Mouse (Mus musculus): ENCODE measurements around the gene Gpc3. TPM values are rescaled to one million over a fixed set of nuclear protein-coding genes. Genes with fewer than 3 reads are reported as not detected.

The Gpc3 gene
- 355 and 372 TPM in 2 replicates for polyA plus RNA-seq (2015; fragmentation: Nextera tagmentation; extraction: Ambion mirVana)

DNA sequence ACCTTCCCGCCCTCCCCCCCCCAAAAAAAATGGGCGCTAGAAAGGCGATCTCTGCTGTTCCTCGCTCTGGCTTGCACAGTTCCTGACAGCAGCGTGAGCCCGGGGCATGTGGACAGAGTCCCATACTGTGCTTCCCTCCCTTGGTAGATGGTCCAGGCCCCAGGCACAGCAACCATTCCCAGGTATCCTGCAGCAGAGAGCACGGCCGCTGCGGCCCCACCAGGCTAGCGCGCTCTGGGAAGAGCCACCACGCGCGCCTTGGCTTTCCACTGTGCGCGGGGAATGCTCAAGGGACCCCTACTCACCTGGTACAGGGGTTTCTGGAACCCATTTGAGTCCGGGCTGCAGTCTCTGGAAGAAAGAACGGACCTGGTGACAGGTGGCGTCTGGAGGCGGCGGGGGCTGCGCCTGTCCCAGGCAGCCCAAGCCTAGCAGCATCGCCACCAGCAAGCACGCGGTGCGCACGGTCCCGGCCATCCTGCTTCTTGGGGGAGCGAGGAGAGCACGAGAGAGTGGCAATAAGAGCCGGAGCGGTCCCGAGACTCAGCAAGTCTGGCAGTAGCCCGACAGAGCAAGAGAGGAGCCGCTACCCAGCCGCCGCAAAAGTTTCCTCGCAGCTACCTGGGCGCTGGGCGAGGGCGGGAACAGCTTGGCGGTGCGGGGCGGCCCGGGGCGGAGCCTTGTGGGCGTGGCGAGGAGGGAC is at the start of gene Gpc3:
Gpc3 (minus strand) TSS at position 623 of the 703 bp plus-strand sequence.
- H3K4me3 ChIP-seq (ENCODE audit: low read length): peak within 1 kb of the TSS; percentile 62
- no peaks in the 10 kb centered on the region for H3K27me3 ChIP-seq (ENCODE audit: control insufficient read depth, insufficient read depth, low read length)
- peak within 1 kb of the TSS; percentile 70 for H3K9ac ChIP-seq (ENCODE audit: low read length)
- peak within 1 kb of the TSS; percentile 74 for H3K4me2 ChIP-seq (ENCODE audit: low read depth, low read length)
- 19% methylated on average over 44 of the region's 48 CpGs for WGBS
- no peaks in the 10 kb centered on the region for H3K9me3 ChIP-seq (replicated peaks; ENCODE audit: control insufficient read depth, low read length)
- ATAC-seq (replicated peaks; ENCODE audit: extremely low read depth, insufficient read depth, low FRiP score): peak; percentile 86
- no peaks in the 10 kb centered on the region for H3K36me3 ChIP-seq (ENCODE audit: control insufficient read depth, insufficient read depth)
- H3K4me1 ChIP-seq (ENCODE audit: control insufficient read depth, insufficient read depth, low read length): peaks cover 4% of the 10 kb centered on the region
- peak within 1 kb of the TSS; percentile 76 for H3K27ac ChIP-seq (ENCODE audit: low read length)

- no peaks in the 10 kb centered on the region for H3K36me3 ChIP-seq (ENCODE audit: control insufficient read depth, insufficient read depth)
- ATAC-seq (replicated peaks; ENCODE audit: extremely low read depth, insufficient read depth, low FRiP score): no peak; the same call in 1 of the 2 replicates
- WGBS: 16% methylated on average over 10 of the region's 10 CpGs
- 0 out of 2 replicates have a peak overlapping the region, but pooled peaks have one; percentile 11 for H3K9ac ChIP-seq (ENCODE audit: low read length)
- peak overlapping the region; percentile 57 for H3K27ac ChIP-seq (ENCODE audit: low read length)
- peak overlapping the region; percentile 27; the same call in 1 of the 2 replicates for H3K4me2 ChIP-seq (ENCODE audit: low read depth, low read length)
- H3K9me3 ChIP-seq (replicated peaks; ENCODE audit: control insufficient read depth, low read length): no peaks in the 10 kb centered on the region
- no peak overlapping the region for H3K4me3 ChIP-seq (ENCODE audit: low read length)
- no peaks in the 10 kb centered on the region; the same call in 1 of the 2 replicates for H3K4me1 ChIP-seq (ENCODE audit: control insufficient read depth, insufficient read depth, low read length)
- no peaks in the 10 kb centered on the region; the same call in 1 of the 2 replicates for H3K27me3 ChIP-seq (ENCODE audit: control insufficient read depth, insufficient read depth, low read length)
Observed at GRCm38 (mm10) chrX:52651975-52652374, 38.2 kb upstream of the Gpc3 start.

GRCm38 (mm10) chrX:52651472-52651948 is 37.8 kb upstream of the Gpc3 start:
- WGBS: 20% methylated on average over 9 of the region's 9 CpGs
- peak overlapping the region; percentile 27; the same call in 1 of the 2 replicates for H3K4me2 ChIP-seq (ENCODE audit: low read depth, low read length)
- no peaks in the 10 kb centered on the region for H3K36me3 ChIP-seq (ENCODE audit: control insufficient read depth, insufficient read depth)
- 0 out of 2 replicates have a peak overlapping the region, but pooled peaks have one; percentile 11 for H3K9ac ChIP-seq (ENCODE audit: low read length)
- H3K4me1 ChIP-seq (ENCODE audit: control insufficient read depth, insufficient read depth, low read length): no peaks in the 10 kb centered on the region; the same call in 1 of the 2 replicates
- H3K9me3 ChIP-seq (replicated peaks; ENCODE audit: control insufficient read depth, low read length): no peaks in the 10 kb centered on the region
- no peaks in the 10 kb centered on the region; the same call in 1 of the 2 replicates for H3K27me3 ChIP-seq (ENCODE audit: control insufficient read depth, insufficient read depth, low read length)
- H3K4me3 ChIP-seq (ENCODE audit: low read length): no peak overlapping the region
- peak; percentile 49; the same call in 1 of the 2 replicates for ATAC-seq (replicated peaks; ENCODE audit: extremely low read depth, insufficient read depth, low FRiP score)
- H3K27ac ChIP-seq (ENCODE audit: low read length): peak overlapping the region; percentile 57

DNA sequence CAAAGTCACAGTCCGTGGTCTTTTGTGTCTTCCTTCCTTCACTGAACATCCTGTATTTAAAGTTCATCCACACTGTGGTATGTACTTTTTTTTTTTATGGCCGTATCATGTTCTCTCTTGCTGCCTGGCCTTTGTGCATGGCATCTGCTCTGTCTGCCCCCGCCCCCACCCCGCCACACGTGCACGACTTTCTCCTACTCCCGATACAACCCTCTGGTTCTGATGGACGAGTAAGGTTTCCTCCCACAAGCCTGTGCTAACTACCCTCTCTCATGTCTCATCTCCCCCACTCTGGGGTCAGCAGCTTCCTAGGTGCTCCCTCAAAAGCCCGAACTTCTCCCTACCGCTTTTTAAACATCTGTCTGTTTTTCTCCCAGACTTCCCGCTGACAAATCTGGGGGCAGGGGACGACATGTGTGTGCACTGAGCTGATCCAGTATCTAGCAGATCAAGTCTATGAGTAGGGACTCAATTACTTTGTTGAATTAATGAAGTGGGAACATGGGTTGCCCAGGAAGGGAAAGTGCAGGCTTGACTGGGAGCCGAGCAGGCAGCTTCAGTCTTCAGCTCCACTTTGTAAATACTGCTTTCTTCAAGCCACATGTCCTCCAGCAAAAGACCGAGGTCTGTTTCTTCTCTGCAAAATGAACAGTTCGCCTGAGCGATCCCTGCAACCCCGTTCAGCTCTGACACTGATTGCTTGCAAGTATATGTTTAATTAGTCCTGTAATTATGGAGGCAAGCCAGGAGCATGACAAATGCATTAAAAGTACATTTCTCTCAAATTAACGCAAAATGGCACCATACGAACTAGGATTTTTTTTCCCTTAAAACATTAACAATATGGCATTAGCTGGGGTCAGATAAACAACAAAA is 35.4 kb upstream of the Gpc3 start:
- ATAC-seq (replicated peaks; ENCODE audit: extremely low read depth, insufficient read depth, low FRiP score): no peak
- peak overlapping the region; percentile 31; the same call in 1 of the 2 replicates for H3K27ac ChIP-seq (ENCODE audit: low read length)
- no peaks in the 10 kb centered on the region; the same call in 1 of the 2 replicates for H3K4me1 ChIP-seq (ENCODE audit: control insufficient read depth, insufficient read depth, low read length)
- peak overlapping the region; percentile 45 for H3K4me2 ChIP-seq (ENCODE audit: low read depth, low read length)
- 34% methylated on average over 19 of the region's 19 CpGs for WGBS
- H3K9me3 ChIP-seq (replicated peaks; ENCODE audit: control insufficient read depth, low read length): no peaks in the 10 kb centered on the region
- no peaks in the 10 kb centered on the region for H3K36me3 ChIP-seq (ENCODE audit: control insufficient read depth, insufficient read depth)
- no peaks in the 10 kb centered on the region; the same call in 1 of the 2 replicates for H3K27me3 ChIP-seq (ENCODE audit: control insufficient read depth, insufficient read depth, low read length)
- H3K4me3 ChIP-seq (ENCODE audit: low read length): peak overlapping the region; percentile 9; the same call in 1 of the 2 replicates
- peak overlapping the region; percentile 55; the same call in 1 of the 2 replicates for H3K9ac ChIP-seq (ENCODE audit: low read length)

- H3K9me3 ChIP-seq (replicated peaks; ENCODE audit: control insufficient read depth, low read length): no peaks in the 10 kb centered on the region
- H3K27me3 ChIP-seq (ENCODE audit: control insufficient read depth, insufficient read depth, low read length): no peaks in the 10 kb centered on the region; the same call in 1 of the 2 replicates
- WGBS: 46% methylated on average over 7 of the region's 7 CpGs
- H3K36me3 ChIP-seq (ENCODE audit: control insufficient read depth, insufficient read depth): no peaks in the 10 kb centered on the region
- H3K4me1 ChIP-seq (ENCODE audit: control insufficient read depth, insufficient read depth, low read length): peaks cover 4% of the 10 kb centered on the region; the same call in 1 of the 2 replicates
- H3K9ac ChIP-seq (ENCODE audit: low read length): no peak overlapping the region
- no peak overlapping the region; the same call in 1 of the 2 replicates for H3K27ac ChIP-seq (ENCODE audit: low read length)
- no peak overlapping the region for H3K4me3 ChIP-seq (ENCODE audit: low read length)
- no peak for ATAC-seq (replicated peaks; ENCODE audit: extremely low read depth, insufficient read depth, low FRiP score)
- H3K4me2 ChIP-seq (ENCODE audit: low read depth, low read length): no peak overlapping the region
Observed at GRCm38 (mm10) chrX:52644393-52644792, 30.6 kb upstream of the Gpc3 start.

DNA sequence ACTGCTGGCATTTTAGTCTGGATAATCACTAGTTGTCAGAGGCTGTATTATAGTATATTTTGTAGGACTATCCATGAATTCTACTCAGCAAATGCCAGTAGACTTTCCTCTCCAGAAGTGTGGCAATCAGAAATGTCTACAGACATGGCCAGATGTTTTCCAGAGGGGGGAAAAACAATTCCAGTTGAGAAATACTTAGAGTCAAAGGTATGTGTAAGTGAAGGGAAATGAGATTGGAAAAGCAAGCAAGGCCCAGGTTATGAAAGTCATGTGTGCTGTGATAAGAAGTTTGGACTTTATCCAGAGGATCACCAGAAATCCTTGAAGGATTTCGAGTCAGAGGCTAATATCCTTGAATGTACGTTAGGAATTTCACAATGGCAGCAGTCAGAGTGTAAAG is 29.6 kb upstream of the Gpc3 start:
- Histone ChIP-seq H3K4me3 (ENCODE audit: low read length) (no peak overlapping the region), H3K4me1 (ENCODE audit: control insufficient read depth, insufficient read depth, low read length) (peaks cover 4% of the 10 kb centered on the region; the same call in 1 of the 2 replicates), H3K27me3 (ENCODE audit: control insufficient read depth, insufficient read depth, low read length) (no peaks in the 10 kb centered on the region; the same call in 1 of the 2 replicates), H3K9ac (ENCODE audit: low read length) (no peak overlapping the region), H3K27ac (ENCODE audit: low read length) (no peak overlapping the region), H3K9me3 (replicated peaks; ENCODE audit: control insufficient read depth, low read length) (no peaks in the 10 kb centered on the region), H3K36me3 (ENCODE audit: control insufficient read depth, insufficient read depth) (no peaks in the 10 kb centered on the region), H3K4me2 (ENCODE audit: low read depth, low read length) (no peak overlapping the region)
- 31% methylated on average over 2 of the region's 2 CpGs for WGBS
- ATAC-seq (replicated peaks; ENCODE audit: extremely low read depth, insufficient read depth, low FRiP score): no peak

GRCm38 (mm10) chrX:52642126-52642525 is 28.4 kb upstream of the Gpc3 start:
- H3K4me1 ChIP-seq (ENCODE audit: control insufficient read depth, insufficient read depth, low read length): peaks cover 4% of the 10 kb centered on the region; the same call in 1 of the 2 replicates
- H3K9me3 ChIP-seq (replicated peaks; ENCODE audit: control insufficient read depth, low read length): no peaks in the 10 kb centered on the region
- H3K36me3 ChIP-seq (ENCODE audit: control insufficient read depth, insufficient read depth): no peaks in the 10 kb centered on the region
- 90% methylated on average over 2 of the region's 2 CpGs for WGBS
- H3K4me2 ChIP-seq (ENCODE audit: low read depth, low read length): no peak overlapping the region
- H3K9ac ChIP-seq (ENCODE audit: low read length): no peak overlapping the region
- H3K4me3 ChIP-seq (ENCODE audit: low read length): no peak overlapping the region
- no peak for ATAC-seq (replicated peaks; ENCODE audit: extremely low read depth, insufficient read depth, low FRiP score)
- H3K27me3 ChIP-seq (ENCODE audit: control insufficient read depth, insufficient read depth, low read length): no peaks in the 10 kb centered on the region
- H3K27ac ChIP-seq (ENCODE audit: low read length): no peak overlapping the region

GRCm38 (mm10) chrX:52637419-52637818 is 23.7 kb upstream of the Gpc3 start:
- Histone ChIP-seq H3K4me2 (ENCODE audit: low read depth, low read length) (no peak overlapping the region), H3K9me3 (replicated peaks; ENCODE audit: control insufficient read depth, low read length) (no peaks in the 10 kb centered on the region), H3K9ac (ENCODE audit: low read length) (no peak overlapping the region), H3K27me3 (ENCODE audit: control insufficient read depth, insufficient read depth, low read length) (no peaks in the 10 kb centered on the region), H3K27ac (ENCODE audit: low read length) (no peak overlapping the region), H3K4me1 (ENCODE audit: control insufficient read depth, insufficient read depth, low read length) (peaks cover 5% of the 10 kb centered on the region; the same call in 1 of the 2 replicates), H3K4me3 (ENCODE audit: low read length) (no peak overlapping the region), H3K36me3 (ENCODE audit: control insufficient read depth, insufficient read depth) (no peaks in the 10 kb centered on the region)
- ATAC-seq (replicated peaks; ENCODE audit: extremely low read depth, insufficient read depth, low FRiP score): no peak
